In genomic region chr6:60501391-60501903, GRCm38 (mm10) we compare ENCODE assay signal across 30 mouse cellular contexts.
DNase-seq lines count a peak whose midpoint lies in the region; ATAC-seq and TF ChIP-seq lines count a peak whose summit lies in the region.
"Had no signal": no experiment of that assay in that cellular context is flagged by ENCODE, and none has a peak within 500 bp of the region (broad histone marks: within the 10 kb centered on the region; RNA-seq: fewer than 3 reads in every experiment).

No protein-coding gene starts in this region.

- H3K9ac ChIP-seq in neural tube, embryonic 11.5 days (ENCODE audit: low read length), result no peak overlapping the region
- no peak overlapping the region for H3K9ac ChIP-seq in neural tube, embryonic 15.5 days (replicated peaks)
- H3K9ac ChIP-seq: embryonic facial prominence, embryonic 12.5 days; embryonic facial prominence, embryonic 15.5 days; forebrain, embryonic 12.5 days; forebrain, embryonic 15.5 days; heart, embryonic 13.5 days; hindbrain, embryonic 12.5 days; intestine, embryonic 15.5 days had no signal

- peak; percentile 11 for DNase-seq in neural tube, embryonic 11.5 days (ENCODE audit: low spot score)
- DNase-seq in R1 (ENCODE audit: low read depth, low spot score), result peak; percentile 73
- peak; percentile 1 for DNase-seq in brain, adult 2 months (ENCODE audit: low read depth, low spot score)
- DNase-seq in layer of hippocampus, adult 2 months (ENCODE audit: low spot score in 2 of 2), result no peak
- DNase-seq in forebrain, embryonic 10.5 days (ENCODE audit: extremely low spot score, low spot score), result no peak
- no peak for DNase-seq in adrenal gland, postnatal 36 days
- DNase-seq: adrenal gland, postnatal 10 days; cerebellum, adult 2 months; cerebellum, postnatal 10 days; cerebellum, postnatal 36 days; gastrocnemius, postnatal 10 days; gastrocnemius, postnatal 36 days; heart, adult 2 months; heart, postnatal 14 days; heart, postnatal 4 days; kidney, adult 18-20 months; kidney, adult 9 months had no signal

- no peak for TF ChIP-seq CTCF in layer of hippocampus, adult 2 months (conservative IDR thresholded peaks at IDR 0.05)

- H3K27ac ChIP-seq in neural tube, embryonic 11.5 days (ENCODE audit: low read depth, low read length), result no peak overlapping the region
- H3K27ac ChIP-seq in neural tube, embryonic 15.5 days (replicated peaks), result no peak overlapping the region
- H3K27ac ChIP-seq in layer of hippocampus, adult 2 months, result no peak overlapping the region
- H3K27ac ChIP-seq in forebrain, embryonic 10.5 days, result no peak overlapping the region
- H3K27ac ChIP-seq: embryonic facial prominence, embryonic 12.5 days; embryonic facial prominence, embryonic 15.5 days; forebrain, embryonic 12.5 days; forebrain, embryonic 15.5 days; heart, adult 2 months; heart, embryonic 10.5 days; heart, embryonic 13.5 days; hindbrain, embryonic 12.5 days; intestine, embryonic 15.5 days had no signal

- H3K4me2 ChIP-seq in neural tube, embryonic 11.5 days (ENCODE audit: low read depth), result no peak overlapping the region
- no peak overlapping the region for H3K4me2 ChIP-seq in neural tube, embryonic 15.5 days
- H3K4me2 ChIP-seq: embryonic facial prominence, embryonic 12.5 days; embryonic facial prominence, embryonic 15.5 days; forebrain, embryonic 12.5 days; forebrain, embryonic 15.5 days; heart, embryonic 13.5 days; hindbrain, embryonic 12.5 days; intestine, embryonic 15.5 days had no signal

- H3K27me3 ChIP-seq in neural tube, embryonic 11.5 days (ENCODE audit: control insufficient read depth, insufficient read depth, low read length), result no peaks in the 10 kb centered on the region
- H3K27me3 ChIP-seq in neural tube, embryonic 15.5 days (replicated peaks), result no peaks in the 10 kb centered on the region
- H3K27me3 ChIP-seq in forebrain, embryonic 10.5 days (ENCODE audit: poor library complexity, severe bottlenecking), result no peaks in the 10 kb centered on the region
- H3K27me3 ChIP-seq: embryonic facial prominence, embryonic 12.5 days; embryonic facial prominence, embryonic 15.5 days; forebrain, embryonic 12.5 days; forebrain, embryonic 15.5 days; heart, embryonic 13.5 days; hindbrain, embryonic 12.5 days; intestine, embryonic 15.5 days; Patski had no signal

- H3K4me3 ChIP-seq in neural tube, embryonic 11.5 days (ENCODE audit: low read depth, low read length), result no peak overlapping the region
- no peak overlapping the region for H3K4me3 ChIP-seq in neural tube, embryonic 15.5 days (replicated peaks)
- no peak overlapping the region for H3K4me3 ChIP-seq in layer of hippocampus, adult 2 months
- H3K4me3 ChIP-seq in forebrain, embryonic 10.5 days, result no peak overlapping the region
- H3K4me3 ChIP-seq: embryonic facial prominence, embryonic 12.5 days; embryonic facial prominence, embryonic 15.5 days; forebrain, embryonic 12.5 days; forebrain, embryonic 15.5 days; heart, adult 2 months; heart, embryonic 10.5 days; heart, embryonic 13.5 days; hindbrain, embryonic 12.5 days; intestine, embryonic 15.5 days had no signal

- no peak for ATAC-seq in neural tube, embryonic 11.5 days (ENCODE audit: insufficient read depth, low FRiP score, low TSS enrichment)
- ATAC-seq in neural tube, embryonic 15.5 days (ENCODE audit: low FRiP score), result no peak
- ATAC-seq: CD4-positive, CD25-positive, alpha-beta regulatory T cell, adult 4 months; forebrain, embryonic 15.5 days; hindbrain, embryonic 16.5 days; intestine, embryonic 15.5 days; Patski had no signal

- no peaks in the 10 kb centered on the region for H3K4me1 ChIP-seq in neural tube, embryonic 11.5 days (ENCODE audit: control insufficient read depth, insufficient read depth, low read length)
- no peaks in the 10 kb centered on the region for H3K4me1 ChIP-seq in neural tube, embryonic 15.5 days
- H3K4me1 ChIP-seq in forebrain, embryonic 10.5 days, result no peaks in the 10 kb centered on the region
- H3K4me1 ChIP-seq: embryonic facial prominence, embryonic 12.5 days; embryonic facial prominence, embryonic 15.5 days; forebrain, embryonic 12.5 days; forebrain, embryonic 15.5 days; heart, embryonic 10.5 days; heart, embryonic 13.5 days; hindbrain, embryonic 12.5 days; intestine, embryonic 15.5 days had no signal

- no peaks in the 10 kb centered on the region for H3K9me3 ChIP-seq in neural tube, embryonic 11.5 days (ENCODE audit: control insufficient read depth, low read length)
- no peaks in the 10 kb centered on the region for H3K9me3 ChIP-seq in neural tube, embryonic 15.5 days (replicated peaks)
- no peaks in the 10 kb centered on the region for H3K9me3 ChIP-seq in forebrain, embryonic 10.5 days
- H3K9me3 ChIP-seq: embryonic facial prominence, embryonic 12.5 days; embryonic facial prominence, embryonic 15.5 days; forebrain, embryonic 12.5 days; forebrain, embryonic 15.5 days; G1E; heart, embryonic 10.5 days; heart, embryonic 13.5 days; hindbrain, embryonic 12.5 days; intestine, embryonic 15.5 days had no signal

- H3K36me3 ChIP-seq in neural tube, embryonic 11.5 days (ENCODE audit: control insufficient read depth, insufficient read depth, low read length), result no peaks in the 10 kb centered on the region
- H3K36me3 ChIP-seq in neural tube, embryonic 15.5 days, result no peaks in the 10 kb centered on the region
- no peaks in the 10 kb centered on the region for H3K36me3 ChIP-seq in forebrain, embryonic 10.5 days (replicated peaks)
- H3K36me3 ChIP-seq: embryonic facial prominence, embryonic 12.5 days; embryonic facial prominence, embryonic 15.5 days; forebrain, embryonic 12.5 days; forebrain, embryonic 15.5 days; G1E; heart, embryonic 10.5 days; heart, embryonic 13.5 days; hindbrain, embryonic 12.5 days; intestine, embryonic 15.5 days had no signal

Comparison
In these comparisons a context has a peak if more than half of its experiments do, and no peak if none do; other contexts are left out.
1. DNase-seq: peak in neural tube, embryonic 11.5 days (single experiment), R1 (single experiment) and brain, adult 2 months (single experiment); none in layer of hippocampus, adult 2 months (0 of 2), forebrain, embryonic 10.5 days (single experiment) and adrenal gland, postnatal 36 days (0 of 2).